Mouse (Mus musculus): ENCODE data around the gene Gm11937. TPM values are rescaled to one million over a fixed set of nuclear protein-coding genes. Genes with fewer than 3 reads are reported as not detected.

Gm11937 gene
- polyA plus RNA-seq, 1 experiment from 2014 or later, result not detected

DNA sequence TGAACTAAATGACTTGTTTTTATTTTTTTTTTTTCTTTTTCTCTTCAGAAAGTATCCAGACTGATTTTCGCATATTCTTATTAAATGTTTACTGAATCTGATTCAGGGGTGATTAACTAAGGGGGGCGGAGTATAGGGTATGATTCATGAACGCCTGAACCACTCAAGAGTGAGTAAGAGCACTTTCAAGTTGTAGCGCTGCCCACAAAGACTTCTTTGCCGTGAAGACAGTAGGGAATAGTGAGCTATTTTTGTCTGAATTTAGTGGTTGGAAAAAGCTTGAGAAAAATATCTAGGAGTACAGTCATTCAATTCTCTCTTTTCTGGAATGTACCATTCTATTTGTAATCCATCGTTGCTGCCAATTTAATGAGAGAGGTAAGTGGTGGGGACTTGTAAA, 28.4 kb downstream of the Gm11937 start:
- no peak overlapping the region for H3K9ac ChIP-seq (replicated peaks)
- WGBS, result 86% methylated on average over 6 of the region's 6 CpGs

GRCm38 (mm10) chr11:99581051-99581450, 28.9 kb downstream of the Gm11937 start:
- WGBS, result 91% methylated on average over 5 of the region's 5 CpGs
- Histone ChIP-seq H3K27ac (no peak overlapping the region), H3K36me3 (no peaks in the 10 kb centered on the region), H3K9me3 (no peaks in the 10 kb centered on the region), H3K4me1 (replicated peaks) (no peaks in the 10 kb centered on the region), H3K9ac (replicated peaks) (no peak overlapping the region), H3K4me2 (no peak overlapping the region), H3K4me3 (replicated peaks) (no peak overlapping the region), H3K27me3 (no peaks in the 10 kb centered on the region)
- ATAC-seq (ENCODE audit: insufficient number of reproducible peaks, insufficient read depth, low FRiP score, low TSS enrichment, low read depth), result no peak

More for the DNA sequence above, 28.4 kb downstream of the Gm11937 start:
- H3K4me2 ChIP-seq, result no peak overlapping the region
- H3K27me3 ChIP-seq, result no peaks in the 10 kb centered on the region
- no peaks in the 10 kb centered on the region for H3K36me3 ChIP-seq
- H3K4me3 ChIP-seq (replicated peaks), result no peak overlapping the region
- H3K4me1 ChIP-seq (replicated peaks), result no peaks in the 10 kb centered on the region
- no peaks in the 10 kb centered on the region for H3K9me3 ChIP-seq
- no peak overlapping the region for H3K27ac ChIP-seq
- ATAC-seq (ENCODE audit: insufficient number of reproducible peaks, insufficient read depth, low FRiP score, low TSS enrichment, low read depth), result no peak

GRCm38 (mm10) chr11:99580636-99581035, 29.4 kb downstream of the Gm11937 start, which contains the start of gene Krtap1-5:
TSS of gene Krtap1-5 (minus strand) at chr11:99581016.
- ATAC-seq (ENCODE audit: insufficient number of reproducible peaks, insufficient read depth, low FRiP score, low TSS enrichment, low read depth), result no peak
- no peak within 1 kb of the TSS for H3K27ac ChIP-seq
- no peaks in the 10 kb centered on the region for H3K36me3 ChIP-seq
- H3K27me3 ChIP-seq, result no peaks in the 10 kb centered on the region
- no peaks in the 10 kb centered on the region for H3K4me1 ChIP-seq (replicated peaks)
- no peak within 1 kb of the TSS for H3K4me2 ChIP-seq
- H3K9ac ChIP-seq (replicated peaks), result no peak within 1 kb of the TSS
- 90% methylated on average over 6 of the region's 6 CpGs for WGBS
- H3K4me3 ChIP-seq (replicated peaks), result no peak within 1 kb of the TSS
- H3K9me3 ChIP-seq, result no peaks in the 10 kb centered on the region

DNA sequence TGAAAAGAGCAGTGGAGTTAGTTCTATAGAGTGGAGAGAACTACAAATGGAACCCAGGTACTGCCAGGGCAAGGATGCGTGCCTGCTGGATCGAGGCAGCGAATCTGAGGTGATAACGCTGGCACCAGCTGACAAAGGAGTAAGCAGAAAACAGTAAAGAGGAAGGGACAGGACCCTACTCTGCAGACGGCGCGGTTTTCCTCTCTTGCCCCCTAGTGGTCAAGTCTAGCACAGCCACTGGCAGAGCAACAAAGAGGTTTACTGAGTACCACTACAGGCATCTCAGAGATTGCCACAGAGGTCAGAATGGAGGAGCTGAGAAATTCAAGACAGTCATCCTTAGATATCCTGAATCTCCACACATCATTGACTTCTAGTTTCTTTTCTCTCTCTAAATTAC, 35.9 kb downstream of the Gm11937 start:
- Histone ChIP-seq H3K4me2 (peak overlapping the region; percentile 45), H3K27me3 (no peaks in the 10 kb centered on the region), H3K9ac (replicated peaks) (peak overlapping the region; percentile 42; the same call in 1 of the 2 replicates), H3K4me1 (replicated peaks) (no peaks in the 10 kb centered on the region), H3K9me3 (no peaks in the 10 kb centered on the region), H3K36me3 (no peaks in the 10 kb centered on the region), H3K27ac (no peak overlapping the region), H3K4me3 (replicated peaks) (0 out of 2 replicates have a peak overlapping the region, but pooled peaks have one; percentile 15)
- 5% methylated on average over 7 of the region's 7 CpGs for WGBS
- ATAC-seq (ENCODE audit: insufficient number of reproducible peaks, insufficient read depth, low FRiP score, low TSS enrichment, low read depth), result peak; percentile 52; the same call in 1 of the 2 replicates

- Histone ChIP-seq H3K9ac (replicated peaks) (no peak overlapping the region), H3K9me3 (no peaks in the 10 kb centered on the region), H3K27ac (no peak overlapping the region), H3K4me3 (replicated peaks) (no peak overlapping the region), H3K4me1 (replicated peaks) (no peaks in the 10 kb centered on the region), H3K36me3 (no peaks in the 10 kb centered on the region), H3K4me2 (no peak overlapping the region), H3K27me3 (no peaks in the 10 kb centered on the region)
- no peak for ATAC-seq (ENCODE audit: insufficient number of reproducible peaks, insufficient read depth, low FRiP score, low TSS enrichment, low read depth)
- WGBS, result 75% methylated on average over 4 of the region's 4 CpGs
Observed at GRCm38 (mm10) chr11:99573164-99573563, 36.8 kb downstream of the Gm11937 start.

DNA sequence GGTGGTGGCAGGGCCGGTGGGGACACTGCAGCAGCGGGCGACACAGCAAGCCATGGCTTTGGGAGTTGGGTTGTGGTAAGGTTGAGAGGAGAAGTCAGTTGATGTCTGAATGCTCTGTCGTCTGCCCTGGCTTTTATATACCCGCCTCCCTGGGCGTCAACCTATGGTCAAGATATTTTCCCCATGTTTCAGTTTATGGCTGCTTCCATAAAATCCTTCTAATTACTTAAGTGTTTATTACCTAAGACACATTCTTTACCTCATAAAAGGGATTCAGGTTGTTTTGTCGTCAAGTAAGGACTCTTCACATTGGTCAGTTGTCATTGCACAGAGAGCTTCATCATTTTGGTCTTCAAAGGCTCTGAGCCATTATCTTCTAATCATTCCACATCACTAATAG, 43.5 kb downstream of the Gm11937 start, which contains the start of gene Krtap3-1:
Gene Krtap3-1 (minus strand): TSS at position 101 of the 400 bp plus-strand sequence.
- no peak for ATAC-seq (ENCODE audit: insufficient number of reproducible peaks, insufficient read depth, low FRiP score, low TSS enrichment, low read depth)

DNA sequence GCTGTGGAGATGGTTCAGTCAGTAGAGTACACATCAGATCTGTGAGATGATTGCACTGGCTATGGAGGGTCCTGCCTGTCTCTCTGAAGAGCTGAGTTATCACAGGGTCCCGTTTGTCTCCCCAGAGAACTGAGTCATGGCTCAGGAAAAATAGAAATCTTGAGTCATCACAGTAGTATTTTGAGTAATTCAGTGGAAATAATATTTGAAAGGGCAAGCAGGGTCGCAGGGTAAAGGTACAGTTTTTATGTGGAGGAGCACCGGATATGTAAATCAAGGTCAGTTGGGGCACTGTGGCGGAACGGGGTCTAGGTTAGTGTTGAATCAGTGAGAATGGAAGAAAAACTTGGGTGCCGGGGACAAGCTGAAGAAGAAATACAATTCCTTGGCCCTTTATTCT, 47.4 kb downstream of the Gm11937 start:
- WGBS, result 85% methylated on average over 6 of the region's 6 CpGs
- Histone ChIP-seq H3K9me3 (no peaks in the 10 kb centered on the region), H3K4me1 (replicated peaks) (no peaks in the 10 kb centered on the region), H3K9ac (replicated peaks) (no peak overlapping the region), H3K4me3 (replicated peaks) (no peak overlapping the region), H3K36me3 (no peaks in the 10 kb centered on the region), H3K27me3 (peaks cover 3% of the 10 kb centered on the region; the same call in 1 of the 2 replicates), H3K27ac (no peak overlapping the region), H3K4me2 (no peak overlapping the region)
- no peak for ATAC-seq (ENCODE audit: insufficient number of reproducible peaks, insufficient read depth, low FRiP score, low TSS enrichment, low read depth)

More for the DNA sequence above, 43.5 kb downstream of the Gm11937 start, which contains the start of gene Krtap3-1:
- WGBS, result 71% methylated on average over 7 of the region's 7 CpGs
- no peak within 1 kb of the TSS for H3K27ac ChIP-seq
- H3K4me1 ChIP-seq (replicated peaks), result no peaks in the 10 kb centered on the region
- no peak within 1 kb of the TSS for H3K4me2 ChIP-seq
- H3K9me3 ChIP-seq, result no peaks in the 10 kb centered on the region
- no peaks in the 10 kb centered on the region for H3K36me3 ChIP-seq
- no peak within 1 kb of the TSS for H3K9ac ChIP-seq (replicated peaks)
- peaks cover 3% of the 10 kb centered on the region; the same call in 1 of the 2 replicates for H3K27me3 ChIP-seq
- H3K4me3 ChIP-seq (replicated peaks), result no peak within 1 kb of the TSS

Other genes with a start within 250 kb of the Gm11937 start
- 0.13 TPM in 1 of 2 replicates, not detected in the other for gene Krt28, start 235.3 kb downstream of the Gm11937 start, polyA plus RNA-seq (2016; fragmentation: Nextera tagmentation; extraction: Ambion mirVana)
- gene Krt10, start 220.8 kb downstream of the Gm11937 start, polyA plus RNA-seq (2016; fragmentation: Nextera tagmentation; extraction: Ambion mirVana), result 34.3 and 35.3 TPM in 2 replicates
- gene Krt12, start 187.9 kb downstream of the Gm11937 start, polyA plus RNA-seq (2016; fragmentation: Nextera tagmentation; extraction: Ambion mirVana), result not detected in 2 replicates
- gene Krt20, start 172.0 kb downstream of the Gm11937 start, polyA plus RNA-seq (2016; fragmentation: Nextera tagmentation; extraction: Ambion mirVana), result 0.18 and 0.42 TPM in 2 replicates
- 0.18 and 0.26 TPM in 2 replicates for gene Krt23, start 117.1 kb downstream of the Gm11937 start, polyA plus RNA-seq (2016; fragmentation: Nextera tagmentation; extraction: Ambion mirVana)
- gene Krt39, start 88.9 kb downstream of the Gm11937 start, polyA plus RNA-seq (2016; fragmentation: Nextera tagmentation; extraction: Ambion mirVana), result not detected in 2 replicates
- gene Krt40, start 67.0 kb downstream of the Gm11937 start, polyA plus RNA-seq (2016; fragmentation: Nextera tagmentation; extraction: Ambion mirVana), result not detected in 2 replicates
- gene Krtap3-3, start 59.3 kb downstream of the Gm11937 start, polyA plus RNA-seq (2016; fragmentation: Nextera tagmentation; extraction: Ambion mirVana), result not detected in 2 replicates
- gene Krtap3-2, start 53.3 kb downstream of the Gm11937 start, polyA plus RNA-seq (2016; fragmentation: Nextera tagmentation; extraction: Ambion mirVana), result not detected in 2 replicates
- not detected in 2 replicates for gene Gm11939, start 50.7 kb downstream of the Gm11937 start, polyA plus RNA-seq (2016; fragmentation: Nextera tagmentation; extraction: Ambion mirVana)
- gene Krtap3-1, start 43.6 kb downstream of the Gm11937 start, polyA plus RNA-seq (2016; fragmentation: Nextera tagmentation; extraction: Ambion mirVana), result not detected in 2 replicates
- gene Krtap1-5, start 29.2 kb downstream of the Gm11937 start, polyA plus RNA-seq (2016; fragmentation: Nextera tagmentation; extraction: Ambion mirVana), result not detected in 2 replicates
- gene Krtap1-4, start 26.5 kb downstream of the Gm11937 start, polyA plus RNA-seq (2016; fragmentation: Nextera tagmentation; extraction: Ambion mirVana), result not detected in 2 replicates
- not detected in 2 replicates for gene Krtap1-3, start 18.9 kb downstream of the Gm11937 start, polyA plus RNA-seq (2016; fragmentation: Nextera tagmentation; extraction: Ambion mirVana)
- gene Krtap9-3, start 12.1 kb downstream of the Gm11937 start, polyA plus RNA-seq (2016; fragmentation: Nextera tagmentation; extraction: Ambion mirVana), result not detected in 2 replicates
- not detected in 2 replicates for gene Gm11938, start 6.9 kb downstream of the Gm11937 start, polyA plus RNA-seq (2016; fragmentation: Nextera tagmentation; extraction: Ambion mirVana)
- gene Krtap2-4, start 4.7 kb upstream of the Gm11937 start, polyA plus RNA-seq (2016; fragmentation: Nextera tagmentation; extraction: Ambion mirVana), result not detected in 2 replicates
- gene Gm11562, start 10.2 kb upstream of the Gm11937 start, polyA plus RNA-seq (2016; fragmentation: Nextera tagmentation; extraction: Ambion mirVana), result not detected in 2 replicates
- gene Krtap4-1, start 18.0 kb upstream of the Gm11937 start, polyA plus RNA-seq (2016; fragmentation: Nextera tagmentation; extraction: Ambion mirVana), result not detected in 2 replicates
- not detected in 2 replicates for gene Krtap4-2, start 24.9 kb upstream of the Gm11937 start, polyA plus RNA-seq (2016; fragmentation: Nextera tagmentation; extraction: Ambion mirVana)
- not detected in 2 replicates for gene Krtap4-7, start 33.9 kb upstream of the Gm11937 start, polyA plus RNA-seq (2016; fragmentation: Nextera tagmentation; extraction: Ambion mirVana)
- gene Gm11555, start 40.0 kb upstream of the Gm11937 start, polyA plus RNA-seq (2016; fragmentation: Nextera tagmentation; extraction: Ambion mirVana), result not detected in 2 replicates
- gene Gm11563, start 48.8 kb upstream of the Gm11937 start, polyA plus RNA-seq (2016; fragmentation: Nextera tagmentation; extraction: Ambion mirVana), result not detected in 2 replicates
- not detected in 2 replicates for gene Krtap4-6, start 55.8 kb upstream of the Gm11937 start, polyA plus RNA-seq (2016; fragmentation: Nextera tagmentation; extraction: Ambion mirVana)
- gene Gm14190, start 80.6 kb upstream of the Gm11937 start, polyA plus RNA-seq (2016; fragmentation: Nextera tagmentation; extraction: Ambion mirVana), result not detected in 2 replicates
- not detected in 2 replicates for gene Gm14180, start 124.1 kb upstream of the Gm11937 start, polyA plus RNA-seq (2016; fragmentation: Nextera tagmentation; extraction: Ambion mirVana)
- gene Gm11595, start 162.7 kb upstream of the Gm11937 start, polyA plus RNA-seq (2016; fragmentation: Nextera tagmentation; extraction: Ambion mirVana), result not detected in 2 replicates
- gene Krtap4-8, start 170.5 kb upstream of the Gm11937 start, polyA plus RNA-seq (2016; fragmentation: Nextera tagmentation; extraction: Ambion mirVana), result not detected in 2 replicates
- gene Krtap4-9, start 175.0 kb upstream of the Gm11937 start, polyA plus RNA-seq (2016; fragmentation: Nextera tagmentation; extraction: Ambion mirVana), result not detected in 2 replicates
- not detected in 2 replicates for gene Gm11596, start 183.3 kb upstream of the Gm11937 start, polyA plus RNA-seq (2016; fragmentation: Nextera tagmentation; extraction: Ambion mirVana)
- not detected in 2 replicates for gene Gm11569, start 188.7 kb upstream of the Gm11937 start, polyA plus RNA-seq (2016; fragmentation: Nextera tagmentation; extraction: Ambion mirVana)
- not detected in 2 replicates for gene Gm11554, start 194.3 kb upstream of the Gm11937 start, polyA plus RNA-seq (2016; fragmentation: Nextera tagmentation; extraction: Ambion mirVana)
- not detected in 2 replicates for gene Krtap4-13, start 199.7 kb upstream of the Gm11937 start, polyA plus RNA-seq (2016; fragmentation: Nextera tagmentation; extraction: Ambion mirVana)
- gene Gm11564, start 205.5 kb upstream of the Gm11937 start, polyA plus RNA-seq (2016; fragmentation: Nextera tagmentation; extraction: Ambion mirVana), result not detected in 2 replicates
- not detected in 2 replicates for gene 2300003K06Rik, start 227.9 kb upstream of the Gm11937 start, polyA plus RNA-seq (2016; fragmentation: Nextera tagmentation; extraction: Ambion mirVana)
- gene Krtap4-16, start 241.4 kb upstream of the Gm11937 start, polyA plus RNA-seq (2016; fragmentation: Nextera tagmentation; extraction: Ambion mirVana), result not detected in 2 replicates
- not detected in 2 replicates for gene Gm11568, start 247.7 kb upstream of the Gm11937 start, polyA plus RNA-seq (2016; fragmentation: Nextera tagmentation; extraction: Ambion mirVana)

All from limb, embryonic 12.5 days (tissue).